Mouse (Mus musculus): Measurements from ENCODE around the gene Tmem192.

DNA sequence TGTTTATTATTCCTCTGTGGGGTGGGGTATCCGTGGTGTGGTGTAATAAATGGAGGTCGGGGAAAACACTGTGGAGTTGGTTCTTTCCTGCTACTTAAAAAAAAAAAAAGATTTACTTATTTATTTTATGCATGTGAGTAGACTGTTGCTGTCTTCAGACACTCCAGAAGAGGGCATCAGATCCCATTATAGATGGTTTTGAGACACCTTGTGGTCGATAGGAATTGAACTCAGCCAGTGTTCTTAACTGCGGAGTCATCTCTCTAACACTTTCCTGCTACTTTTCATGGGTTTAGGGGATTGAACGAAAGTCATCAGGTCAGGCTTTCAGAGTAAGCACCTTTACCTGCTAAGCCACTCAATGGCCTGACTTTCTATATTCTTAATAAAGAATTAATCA, 2.2 kb upstream of the Tmem192 start:
- TF ChIP-seq ZC3H11A (IDR thresholded peaks at IDR 0.05; ENCODE audit: borderline replicate concordance, low read depth, low read length) (no peak), ZNF384 (IDR thresholded peaks at IDR 0.05; ENCODE audit: low read depth, low read length) (no peak; the same call in none of the 2 replicates), MAFK (IDR thresholded peaks at IDR 0.05; ENCODE audit: insufficient read depth, low read depth, low read length) (peak; percentile 42; the same call in 1 of the 2 replicates), HCFC1 (IDR thresholded peaks at IDR 0.05; ENCODE audit: borderline replicate concordance, insufficient read depth, low read length) (no peak)

Measured in ES-E14 (cell line).